Mouse (Mus musculus): Measurements from ENCODE around the gene Trmt61a.
"Not testable (repeated sequence)": the region's sequence is repeated elsewhere in the genome, so short reads cannot be mapped to it uniquely, and the experiment has no call there.

Gene Trmt61a

DNA sequence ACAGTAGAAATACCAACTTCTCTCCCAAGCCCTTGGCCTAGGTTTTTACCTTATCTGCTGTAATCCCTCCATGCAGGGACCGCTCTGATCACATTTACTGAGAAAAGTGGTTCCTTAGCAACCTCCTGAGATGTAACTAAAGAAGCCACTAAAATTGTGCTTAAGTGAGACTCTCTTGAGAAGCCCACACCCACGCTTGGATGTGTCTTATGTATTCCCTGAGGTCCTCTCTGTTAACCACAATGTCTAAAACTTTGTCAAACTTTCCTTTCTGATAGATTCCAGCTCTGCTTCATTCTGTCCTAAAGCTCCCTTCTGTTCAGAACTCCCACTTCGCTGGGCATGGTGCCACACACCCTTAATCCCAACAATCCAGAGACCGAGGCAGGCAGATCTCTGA is 21.6 kb downstream of the Trmt61a start:
- no peak for DNase-seq

DNA sequence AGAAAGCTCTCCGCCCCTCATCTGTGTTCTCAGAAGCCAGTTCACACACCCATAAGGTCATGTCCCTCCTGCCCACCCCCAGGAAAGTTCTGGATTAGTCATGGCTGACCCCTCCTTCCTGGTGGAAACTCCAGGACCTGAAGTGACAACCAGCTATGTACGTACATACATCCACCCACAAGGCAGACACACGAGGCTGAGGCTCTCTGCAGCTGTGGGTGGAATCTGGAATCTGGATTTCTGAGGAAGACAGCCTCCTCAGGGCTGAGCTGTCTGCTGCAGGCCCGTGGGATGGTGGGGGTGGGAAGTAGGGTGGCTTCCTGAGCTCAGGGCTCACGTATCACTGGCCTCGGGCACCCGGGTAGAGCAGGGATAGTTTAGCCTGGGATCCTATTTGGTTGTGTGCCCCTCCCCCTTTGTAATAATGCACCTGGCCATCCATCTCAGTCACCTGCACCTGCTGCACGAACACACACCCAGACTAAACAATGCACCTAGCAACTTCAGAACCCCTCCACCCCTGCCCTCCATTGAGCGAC is 23.1 kb downstream of the Trmt61a start:
- no peak for DNase-seq

DNA sequence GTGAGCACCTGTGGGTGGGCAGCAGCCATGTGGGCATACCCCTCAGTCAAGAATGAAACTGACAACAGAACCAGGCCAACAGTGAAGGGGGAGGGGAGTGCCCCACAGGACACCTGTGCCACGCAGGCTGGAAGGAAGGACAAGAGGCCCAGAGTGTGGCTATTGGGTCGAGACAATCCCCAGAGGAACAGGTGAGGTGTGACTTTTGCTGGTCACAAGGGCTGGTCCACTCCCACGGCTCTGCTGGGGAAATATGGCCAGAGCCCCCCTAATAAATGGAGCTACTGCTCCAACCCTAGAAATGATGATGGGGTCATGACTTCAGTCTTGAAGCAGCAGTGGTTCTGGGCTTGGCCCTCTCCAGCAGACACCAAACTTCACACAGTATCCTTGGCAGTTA is 25.4 kb downstream of the Trmt61a start:
- DNase-seq, result no peak

DNA sequence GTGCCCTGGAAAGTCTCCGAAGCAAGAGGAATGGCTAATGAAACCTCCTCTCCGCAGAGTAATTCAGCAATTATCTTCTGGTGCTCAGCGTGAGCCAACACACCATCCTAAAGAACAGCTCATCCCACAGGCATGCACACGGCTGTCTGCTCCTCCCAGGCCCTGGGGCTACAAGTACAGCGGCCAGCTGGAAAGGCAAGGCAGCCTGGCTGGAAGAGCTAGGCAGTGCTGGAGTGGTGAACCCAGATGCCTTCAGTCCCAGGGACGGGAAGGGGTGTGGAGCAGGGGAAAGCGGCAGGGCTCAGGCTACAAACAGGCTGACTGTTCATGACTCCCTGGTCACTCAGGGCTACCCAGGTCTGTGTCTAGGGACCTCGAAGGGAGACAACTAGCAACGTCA is 26.7 kb downstream of the Trmt61a start:
- DNase-seq, result peak; percentile 62

DNA sequence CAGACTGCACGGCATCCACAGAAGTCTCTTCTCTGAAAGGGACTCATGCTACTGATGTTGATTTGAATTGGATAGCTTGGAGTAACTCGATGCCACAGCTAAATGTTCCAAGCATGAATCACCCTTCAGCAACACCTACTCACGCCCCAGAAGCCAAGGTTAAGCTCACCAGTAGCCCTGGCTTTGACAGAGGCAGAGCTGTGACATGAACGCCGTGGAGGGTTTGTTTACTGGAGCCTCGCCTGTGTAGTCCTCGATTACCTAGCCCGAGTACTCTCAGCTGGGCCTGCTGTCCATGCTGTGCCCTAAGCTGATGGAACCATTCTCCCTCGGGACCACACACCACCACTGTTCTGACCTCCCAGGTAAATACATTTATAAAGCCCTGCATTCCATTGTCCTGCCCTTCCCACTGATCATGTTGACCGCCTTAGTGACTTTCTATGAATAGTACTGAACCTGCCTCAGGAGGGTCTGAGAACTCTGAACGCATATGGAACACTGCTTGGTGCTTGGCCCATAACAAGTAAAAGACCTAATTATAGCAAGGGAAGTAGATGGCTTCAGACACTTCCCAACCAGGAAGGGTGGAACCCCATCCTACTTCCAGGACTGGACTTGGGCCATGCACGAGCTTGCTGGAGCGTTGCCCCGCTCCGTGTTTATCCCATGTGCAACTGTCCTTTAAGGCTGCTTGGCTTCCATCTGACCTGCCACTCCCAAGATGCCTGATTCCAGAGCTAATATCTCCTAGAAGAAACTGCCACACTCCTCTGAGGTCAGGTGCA is 27.5 kb downstream of the Trmt61a start:
- DNase-seq, result peak; percentile 81

DNA sequence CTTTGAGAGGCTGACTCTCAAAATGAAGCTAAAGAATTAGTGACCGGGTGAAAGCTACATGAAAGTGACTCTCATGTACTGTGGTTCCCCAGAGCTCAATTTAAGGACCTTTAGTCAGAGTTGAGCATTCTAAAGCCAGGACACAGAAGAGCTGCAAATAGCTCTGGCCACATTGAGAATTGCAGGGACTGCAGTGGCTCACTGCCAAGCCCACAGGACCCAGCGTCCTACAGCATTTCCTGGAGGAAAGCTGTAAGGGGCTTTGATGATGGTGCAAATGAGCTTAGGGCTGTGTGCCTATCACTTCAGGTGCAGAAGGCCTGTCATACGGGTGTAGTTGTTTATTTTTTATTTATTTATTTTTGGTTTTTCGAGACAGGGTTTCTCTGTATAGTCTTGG is 30.3 kb downstream of the Trmt61a start:
- peak; percentile 67 for DNase-seq

DNA sequence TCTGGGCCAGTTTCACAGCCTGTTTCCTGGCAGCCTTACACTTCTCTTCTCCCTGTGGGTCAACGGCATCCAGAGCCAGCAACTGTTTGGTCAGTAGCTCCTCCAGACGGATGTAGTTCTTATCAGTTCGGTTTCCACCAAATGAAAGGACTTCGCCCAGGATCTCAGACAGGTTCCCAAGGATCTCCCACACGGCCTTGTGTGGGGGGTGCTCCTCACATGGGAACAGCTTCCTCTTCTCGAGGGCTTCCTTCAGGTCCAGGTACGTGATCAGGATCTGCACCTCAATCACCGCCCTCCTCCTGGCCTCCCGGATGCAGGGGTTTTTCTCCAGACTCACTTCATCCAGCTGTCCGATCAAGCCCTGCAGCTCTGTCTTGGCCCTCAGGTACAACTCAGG is 32.2 kb downstream of the Trmt61a start:
- no peak for DNase-seq

DNA sequence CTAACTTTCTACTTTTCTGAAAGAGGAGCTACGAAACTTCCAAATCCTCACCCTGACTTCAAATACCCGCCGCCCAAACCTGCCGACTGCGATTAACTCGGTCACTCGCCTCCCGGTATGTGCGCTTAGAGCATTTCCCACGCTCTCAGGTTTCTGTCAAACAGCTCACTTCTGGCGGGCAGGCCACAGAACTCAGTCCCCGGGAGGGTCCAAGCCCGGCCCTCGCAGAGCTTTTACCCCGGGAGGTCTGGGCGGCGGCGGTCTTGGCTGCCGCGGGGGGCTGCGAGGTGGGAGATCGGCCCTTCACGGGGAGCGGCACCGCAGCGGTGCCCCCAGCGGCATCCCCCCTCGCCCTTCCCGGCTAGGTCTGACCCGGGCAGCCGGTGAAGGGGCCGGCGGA is 34.6 kb downstream of the Trmt61a start:
- DNase-seq, result peak; percentile 50

DNA sequence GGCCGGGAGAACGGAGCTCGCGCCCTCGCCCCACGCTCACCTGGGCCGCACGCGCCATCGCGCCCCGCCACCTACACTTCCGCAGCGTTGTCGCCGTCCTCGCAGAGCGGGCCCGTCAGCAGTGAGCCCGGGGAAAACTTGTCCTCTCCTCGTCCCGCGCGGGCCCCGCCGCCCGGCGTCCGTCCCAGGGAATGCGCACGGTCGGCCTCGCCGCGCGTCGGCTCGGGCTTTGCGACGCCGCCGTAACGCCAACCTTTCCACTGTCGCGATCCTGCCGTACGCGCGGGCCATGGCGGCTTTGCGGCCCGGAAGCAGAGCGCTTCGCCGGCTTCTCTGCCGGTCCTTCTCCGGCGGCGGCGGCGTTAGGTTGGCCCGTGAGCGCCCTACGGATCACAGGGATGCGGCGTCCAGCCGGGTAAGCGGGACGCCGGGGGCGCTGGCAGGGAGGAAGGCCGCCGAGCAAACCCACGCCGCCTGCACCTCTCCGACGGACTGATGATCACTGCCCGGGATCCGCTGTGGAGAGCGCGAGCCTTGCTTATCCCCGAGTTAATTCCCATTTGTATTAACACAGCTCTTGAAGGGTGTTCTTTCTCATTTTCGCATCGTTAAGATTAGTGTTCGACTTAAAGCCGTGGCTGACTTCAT is 35.2 kb downstream of the Trmt61a start, which contains the start of the genes Bag5 and Apopt1:
Gene Bag5 (minus strand): TSS at position 254 of the 648 bp plus-strand sequence.
Gene Apopt1 (plus strand): TSS at position 258 of the 648 bp plus-strand sequence.
- peak; percentile 95 for DNase-seq

DNA sequence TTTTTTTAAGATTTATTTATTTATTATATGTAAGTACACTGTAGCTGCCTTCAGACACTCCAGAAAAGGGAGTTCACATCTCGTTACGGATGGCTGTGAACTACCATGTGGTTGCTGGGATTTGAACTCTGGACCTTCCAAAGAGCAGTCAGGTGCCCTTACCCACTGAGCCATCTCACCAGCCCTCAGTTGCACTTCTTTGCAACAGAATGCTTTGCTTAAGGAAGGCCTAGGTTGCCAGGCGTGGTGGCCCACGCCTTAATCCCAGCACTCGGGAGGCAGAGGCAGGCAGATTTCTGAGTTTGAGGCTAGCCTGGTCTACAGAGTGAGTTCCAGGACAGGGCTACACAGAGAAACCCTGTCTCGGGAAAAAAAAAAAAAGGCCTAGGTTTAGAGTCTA is 36.0 kb downstream of the Trmt61a start:
- DNase-seq, result not testable (repeated sequence)

DNA sequence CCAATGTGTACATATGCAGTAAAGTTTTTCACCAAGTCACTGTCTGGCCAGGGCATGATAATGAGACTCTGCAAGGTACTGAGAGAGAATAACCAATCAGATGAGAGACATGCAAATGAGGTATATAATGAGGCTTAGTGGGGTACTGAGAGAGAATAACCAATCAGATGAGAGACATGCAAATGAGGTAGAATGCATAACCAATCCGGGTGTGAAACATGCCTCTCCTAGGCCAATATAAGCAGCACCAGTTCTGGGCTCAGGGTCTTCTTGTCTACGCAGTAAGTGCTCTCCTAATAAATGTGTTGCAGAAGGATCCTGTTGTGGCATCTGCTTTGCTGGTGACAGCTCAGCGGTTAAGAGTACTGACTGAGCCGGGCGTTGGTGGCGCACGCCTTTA is 38.6 kb downstream of the Trmt61a start:
- no peak for DNase-seq

DNA sequence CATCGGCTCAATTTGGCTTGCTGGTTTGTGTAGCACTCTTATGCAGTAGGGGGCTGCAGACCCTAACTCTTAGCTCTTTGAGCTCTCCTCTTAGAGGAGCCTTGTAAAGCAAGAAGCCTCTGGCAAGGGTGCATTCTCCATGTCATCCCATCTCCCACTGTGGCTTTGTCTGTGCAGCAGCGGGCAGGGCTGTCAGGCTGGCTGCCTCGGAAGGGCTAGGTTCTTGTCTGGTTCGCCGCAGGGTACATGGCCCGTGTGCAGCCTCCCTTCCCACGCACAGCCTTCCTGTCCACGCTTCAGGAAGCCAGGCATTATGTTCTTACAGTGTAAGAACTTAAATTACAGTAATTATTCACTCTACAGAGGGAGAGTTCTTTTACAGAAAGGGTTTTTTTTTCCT is 40.8 kb downstream of the Trmt61a start:
- DNase-seq, result no peak

DNA sequence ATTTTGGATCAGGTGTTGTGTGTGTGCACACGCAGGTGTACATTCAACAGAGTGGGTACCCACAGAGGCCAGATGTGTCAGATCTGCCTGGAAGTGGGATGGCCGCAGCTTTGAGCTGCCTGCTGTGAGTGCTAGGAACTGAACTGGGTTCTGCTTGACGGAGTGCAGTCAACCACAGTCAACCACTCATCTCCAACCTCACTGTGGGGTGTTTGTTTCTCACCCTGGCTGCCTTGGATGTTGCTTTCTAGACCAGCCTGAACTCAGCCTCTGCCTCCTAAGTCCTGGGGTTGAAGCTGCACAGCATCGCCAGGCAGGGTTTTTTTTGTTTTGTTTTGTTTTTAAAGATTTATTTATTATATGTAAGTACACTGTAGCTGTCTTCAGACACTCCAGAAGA is 42.3 kb downstream of the Trmt61a start:
- no peak for DNase-seq

DNA sequence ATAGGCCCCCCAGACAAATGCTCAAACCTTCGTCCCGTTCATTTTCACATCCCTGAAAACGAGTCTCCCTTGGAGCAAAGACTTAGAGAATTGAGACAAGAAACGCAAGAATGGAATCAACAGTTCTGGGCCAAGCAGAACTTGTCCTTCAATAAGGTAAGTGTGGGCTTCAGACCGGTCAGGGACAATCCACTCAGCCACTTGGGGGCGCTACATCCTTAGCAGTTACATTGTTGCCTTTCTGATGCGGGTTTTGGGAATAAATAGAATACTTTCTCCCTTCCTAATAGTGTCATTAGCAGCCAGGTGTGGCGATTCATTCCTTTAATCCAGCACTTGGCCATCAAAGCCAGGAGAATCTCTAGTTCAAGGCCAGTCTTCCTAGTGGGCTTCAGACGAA is 44.7 kb downstream of the Trmt61a start:
- peak; percentile 75 for DNase-seq

DNA sequence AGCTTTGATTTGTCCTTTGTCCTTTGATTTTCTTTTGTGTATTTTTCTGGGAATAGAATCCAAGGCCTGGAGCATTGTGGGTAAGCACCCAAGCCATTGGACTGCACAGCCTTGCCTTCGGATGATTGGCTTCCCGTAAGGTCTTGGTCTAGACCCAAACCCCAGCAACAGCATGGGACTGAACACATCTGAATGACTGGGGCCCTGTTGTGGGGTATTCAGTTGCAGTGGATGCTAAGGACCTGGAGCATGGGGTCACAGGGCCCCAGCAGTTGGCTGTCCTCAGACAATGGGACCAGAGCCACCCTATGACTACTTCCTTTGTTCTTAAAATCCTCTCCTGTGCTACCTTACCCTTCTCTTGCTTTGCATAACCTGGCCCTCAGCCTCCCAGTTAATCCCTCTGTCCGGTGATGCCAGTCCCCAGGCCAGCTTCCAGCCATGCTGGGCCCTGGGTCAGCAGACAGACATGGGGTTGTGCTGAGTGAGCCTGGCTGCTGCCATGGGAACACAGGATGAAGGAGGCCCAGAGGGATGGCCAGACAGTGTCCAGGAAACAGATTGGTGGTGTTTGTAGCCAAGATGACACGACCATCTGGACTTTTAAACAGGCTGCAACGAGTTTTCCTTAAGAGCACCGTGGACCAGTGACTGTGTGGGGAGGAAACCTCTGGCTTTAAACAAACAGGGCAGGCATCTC is 46.9 kb downstream of the Trmt61a start:
- DNase-seq, result no peak

DNA sequence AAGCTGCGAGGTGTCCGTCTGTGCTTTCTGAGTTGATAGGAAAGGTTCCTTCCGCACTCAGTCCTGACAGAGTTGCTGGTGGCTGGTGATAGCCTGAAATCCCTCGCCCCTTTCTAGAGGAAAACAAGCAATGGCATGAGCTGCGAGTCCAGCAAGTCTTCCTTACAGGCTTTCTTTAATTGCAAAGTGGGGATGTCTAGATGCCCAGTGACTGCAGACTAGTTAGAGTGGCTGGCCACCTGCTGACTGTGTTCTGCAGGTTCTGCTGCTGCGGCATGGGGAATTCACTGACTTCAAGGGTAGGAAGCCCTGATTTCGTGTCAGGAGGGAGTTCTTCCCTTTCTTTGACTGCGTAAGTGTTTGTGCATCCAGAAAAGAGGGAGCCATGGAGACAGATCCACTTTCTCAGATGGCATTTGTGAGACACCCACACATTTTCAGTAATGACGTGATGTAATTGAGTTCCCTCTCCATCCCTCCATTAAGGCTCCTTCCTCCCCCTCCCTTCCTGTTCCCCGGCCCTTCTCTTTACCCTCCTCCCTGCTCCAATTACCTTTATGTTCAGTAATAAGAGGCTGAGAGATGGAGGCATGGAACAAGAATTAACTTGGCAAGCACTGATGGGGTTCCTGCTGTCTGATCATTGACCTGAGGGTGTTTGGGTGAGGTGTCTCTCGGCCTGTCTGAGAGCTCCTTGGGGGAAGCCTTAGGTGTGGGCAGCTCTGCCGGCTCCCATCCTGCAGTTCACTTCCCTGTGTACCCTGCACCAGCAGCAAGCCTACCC is 47.6 kb downstream of the Trmt61a start:
- DNase-seq, result no peak

DNA sequence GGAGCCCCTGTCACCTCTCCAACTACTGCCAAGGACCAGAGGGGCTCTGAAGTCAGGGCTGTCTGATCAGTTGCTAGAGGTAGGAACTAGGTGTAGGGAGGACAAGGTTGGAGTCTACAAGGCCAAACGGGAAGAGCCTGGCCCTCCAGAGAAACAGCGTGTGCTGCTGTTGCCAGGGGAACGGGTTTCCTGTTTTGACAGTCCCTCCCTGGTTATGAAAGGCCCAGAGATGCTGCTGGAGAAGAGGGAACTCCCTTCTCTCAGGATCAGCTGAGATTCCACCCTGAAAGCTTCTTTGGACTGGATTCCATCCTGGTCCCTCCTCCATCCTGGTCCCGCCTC is 48.2 kb downstream of the Trmt61a start:
- peak; percentile 53 for DNase-seq

DNA sequence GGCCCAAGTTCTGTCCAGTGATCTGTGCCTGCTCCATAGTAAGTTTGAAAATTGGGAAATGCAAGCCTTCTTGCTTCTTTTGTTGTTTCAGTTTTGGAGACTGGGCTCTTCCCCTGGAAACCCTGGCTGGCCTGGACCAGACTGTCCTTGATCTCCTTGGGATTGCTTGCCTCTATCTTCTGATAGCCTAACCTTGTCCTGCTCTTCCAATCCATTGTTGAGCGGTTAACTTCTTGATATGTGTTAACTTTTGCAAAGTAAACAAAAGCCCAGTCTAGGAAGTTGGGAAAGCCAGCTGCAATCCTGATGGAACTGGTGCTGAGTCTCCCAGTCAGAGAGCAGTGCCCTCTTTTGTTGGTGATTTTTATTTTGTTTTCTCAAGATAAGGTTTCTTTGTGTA is 50.1 kb downstream of the Trmt61a start:
- no peak for DNase-seq

DNA sequence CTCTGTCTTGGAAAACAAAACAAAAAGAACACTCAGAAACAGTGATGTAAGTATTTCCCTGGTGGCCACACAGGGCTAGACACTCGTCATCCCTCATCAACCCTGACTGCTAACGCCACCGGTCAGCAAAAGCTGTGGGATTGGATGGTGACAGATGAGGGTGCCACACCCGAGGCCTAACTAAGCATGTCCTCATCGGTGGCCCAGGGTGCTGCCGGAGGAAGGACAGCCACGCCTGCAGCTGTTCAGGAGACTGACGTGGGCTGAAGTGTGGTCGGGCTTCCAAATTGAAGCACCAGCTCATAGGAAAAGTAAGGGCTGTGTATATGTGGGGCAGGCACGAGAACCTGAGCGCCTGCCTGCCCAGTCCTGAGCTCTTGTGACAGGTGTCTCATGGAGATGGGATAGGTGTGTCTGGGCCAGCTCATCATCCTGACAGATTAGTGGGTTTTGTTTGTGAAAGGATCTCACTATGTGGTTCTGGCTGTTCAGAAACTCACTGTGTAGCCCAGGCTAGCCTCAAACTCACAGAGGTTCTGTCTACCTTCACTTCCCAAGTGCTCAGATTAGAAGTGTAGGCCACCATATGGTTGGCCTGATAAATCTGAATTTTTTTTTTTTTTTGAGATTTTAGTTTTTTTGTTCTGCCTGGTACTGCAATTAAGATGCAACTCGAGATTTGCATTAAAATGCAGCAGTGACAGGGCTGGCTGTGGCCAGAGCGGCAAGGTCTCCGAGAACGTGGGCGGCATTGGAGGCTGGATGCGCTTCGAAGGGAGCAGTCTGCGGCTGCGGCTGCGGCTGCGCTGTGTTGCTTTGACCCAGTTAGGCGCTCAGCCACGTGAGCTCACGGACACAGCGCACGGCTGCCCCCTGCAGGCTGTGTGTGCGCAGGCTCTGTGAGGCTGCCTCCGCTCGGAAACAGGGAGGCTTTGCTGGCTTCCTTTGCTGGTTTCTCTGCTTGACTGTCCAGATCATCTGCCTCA is 54.2 kb downstream of the Trmt61a start:
- peak; percentile 94 for DNase-seq

DNA sequence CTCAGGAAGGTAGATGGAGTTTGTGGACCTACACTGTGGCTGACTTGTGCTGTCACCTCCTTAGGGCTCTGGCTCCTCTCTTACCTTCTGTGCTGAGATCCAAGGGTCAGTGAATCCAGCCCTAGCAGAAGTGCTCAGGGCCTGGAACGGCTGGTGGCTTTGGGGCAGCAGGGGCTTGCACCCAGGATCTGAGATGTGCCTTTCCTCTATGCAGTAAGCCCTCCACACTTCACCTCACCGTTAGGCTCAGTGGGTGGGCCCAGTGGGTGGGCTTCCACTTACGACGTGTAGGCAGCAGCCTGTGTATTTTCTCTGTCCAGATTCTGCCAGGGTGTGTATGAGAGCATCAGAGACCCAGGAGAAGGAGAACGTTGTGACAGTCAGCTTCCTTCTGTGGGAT is 55.0 kb downstream of the Trmt61a start:
- no peak for DNase-seq

All from kidney, postnatal 10 days (tissue).